Mouse (Mus musculus) hematopoietic stem cell, adult 5-6 weeks (primary cell): Measurements from ENCODE around the gene Bahd1. TPM values are rescaled to one million over a fixed set of nuclear protein-coding genes. Genes with fewer than 3 reads are reported as not detected.

ENCODE experiments used
- ATAC-seq, 2 experiments: fragments of 125-278 bp in 1 of 2; replicated peaks in 1 of 2; 2 replicates each; pipeline ENCODE4 v1.8.0; 2016 to 2017; ENCODE audit warnings: inconsistent platforms in 2 of 2, mild to moderate bottlenecking in 2 of 2, moderate number of reproducible peaks in 2 of 2, low read depth in 1 of 2, moderate TSS enrichment in 1 of 2; ENCODE audit not compliant: low FRiP score in 2 of 2, poor library complexity in 2 of 2, severe bottlenecking in 2 of 2, insufficient read depth in 1 of 2, low TSS enrichment in 1 of 2
- total RNA-seq: library from RNA; stranded (forward); fragments of 172-1452, 232-1000 nt; gene quantifications from 2 replicates; pipeline ENCODE4 v1.2.3, GENCODE M21; 2017

The Bahd1 gene
- total RNA-seq, 1 experiment from 2014 or later = 6.4 TPM

GRCm38 (mm10) chr2:118895990-118896913 is 3.9 kb upstream of the Bahd1 start:
- ATAC-seq = peak in 1 of 2 experiments; percentile 50; a peak in 2 of 4 replicates

- no peak for ATAC-seq
Measured at GRCm38 (mm10) chr2:118896914-118897291, 3.3 kb upstream of the Bahd1 start.

- ATAC-seq = no peak
Measured at GRCm38 (mm10) chr2:118897392-118897791, 2.8 kb upstream of the Bahd1 start.

- ATAC-seq = no peak
Measured at GRCm38 (mm10) chr2:118897808-118898207, 2.4 kb upstream of the Bahd1 start.

- ATAC-seq = no peak
Measured at GRCm38 (mm10) chr2:118898771-118899170, 1.4 kb upstream of the Bahd1 start.

GRCm38 (mm10) chr2:118899306-118899705 is 871 bp upstream of the Bahd1 start:
- ATAC-seq = no peak

- no peak for ATAC-seq
Measured at GRCm38 (mm10) chr2:118900826-118901140, 606 bp downstream of the Bahd1 start.

GRCm38 (mm10) chr2:118901175-118902031 is 1.2 kb downstream of the Bahd1 start:
- peak; percentile 78 to 86 for ATAC-seq

GRCm38 (mm10) chr2:118902051-118903025 is 2.2 kb downstream of the Bahd1 start:
- ATAC-seq = no peak

GRCm38 (mm10) chr2:118903333-118903741 is 3.2 kb downstream of the Bahd1 start:
- no peak for ATAC-seq

- ATAC-seq = no peak
Measured at GRCm38 (mm10) chr2:118905433-118906117, 5.4 kb downstream of the Bahd1 start.

GRCm38 (mm10) chr2:118906118-118906492 is 5.9 kb downstream of the Bahd1 start:
- no peak for ATAC-seq

- no peak for ATAC-seq
Measured at GRCm38 (mm10) chr2:118907781-118908180, 7.6 kb downstream of the Bahd1 start.

GRCm38 (mm10) chr2:118909151-118909550 is 9.0 kb downstream of the Bahd1 start:
- no peak for ATAC-seq

GRCm38 (mm10) chr2:118910605-118911278 is 10.6 kb downstream of the Bahd1 start:
- ATAC-seq = no peak

- ATAC-seq = no peak
Measured at GRCm38 (mm10) chr2:118912706-118913105, 12.5 kb downstream of the Bahd1 start.
